Mouse (Mus musculus) left cerebral cortex, adult 8-10 months (tissue): ENCODE data around the gene Sigirr. TPM values are rescaled to one million over a fixed set of nuclear protein-coding genes. Genes with fewer than 3 reads are reported as not detected.

ENCODE experiments used
- DNase-seq, 2 experiments: peaks; one replicate each; pipeline ENCODE4 v3.0.0; 2022; ENCODE audit warnings: low spot score in 2 of 2
- total RNA-seq, 4 experiments: library from RNA; stranded (reverse); gene quantifications; 2 replicates each; pipeline ENCODE4 v1.2.4; 2022

Gene Sigirr
- total RNA-seq, result 1 to 10 TPM; 2.3 to 2.6 (median 2.5) TPM

GRCm38 (mm10) chr7:141099911-141100691 lies at the start of gene Sigirr:
Gene Sigirr (minus strand): TSS chr7:141100572.
- peak in 1 of 2 experiments; percentile 20 for DNase-seq

DNA sequence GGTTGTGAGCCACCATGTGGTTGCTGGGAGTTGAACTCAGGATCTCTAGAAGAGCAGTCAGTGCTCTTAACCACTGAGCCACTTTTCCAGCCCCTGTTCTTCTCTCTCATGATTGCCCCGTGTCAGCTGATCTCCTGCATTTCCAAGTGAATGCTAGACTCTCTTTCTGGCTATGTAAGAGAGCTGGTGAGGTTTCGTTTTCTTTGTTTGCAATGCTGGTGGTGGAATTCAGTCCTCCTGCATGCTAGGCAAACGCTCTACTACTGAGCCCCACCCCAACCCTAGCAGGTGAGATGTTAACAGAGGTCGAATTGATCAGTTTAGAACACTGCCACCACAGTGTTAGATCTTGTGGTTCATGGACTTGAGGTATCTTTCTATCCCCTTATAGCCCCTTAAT lies 48.3 kb upstream of the Sigirr start:
- no peak for DNase-seq

GRCm38 (mm10) chr7:141147044-141147443 lies 46.7 kb upstream of the Sigirr start:
- no peak for DNase-seq

GRCm38 (mm10) chr7:141146043-141146595 lies 45.7 kb upstream of the Sigirr start:
- DNase-seq, result no peak

DNA sequence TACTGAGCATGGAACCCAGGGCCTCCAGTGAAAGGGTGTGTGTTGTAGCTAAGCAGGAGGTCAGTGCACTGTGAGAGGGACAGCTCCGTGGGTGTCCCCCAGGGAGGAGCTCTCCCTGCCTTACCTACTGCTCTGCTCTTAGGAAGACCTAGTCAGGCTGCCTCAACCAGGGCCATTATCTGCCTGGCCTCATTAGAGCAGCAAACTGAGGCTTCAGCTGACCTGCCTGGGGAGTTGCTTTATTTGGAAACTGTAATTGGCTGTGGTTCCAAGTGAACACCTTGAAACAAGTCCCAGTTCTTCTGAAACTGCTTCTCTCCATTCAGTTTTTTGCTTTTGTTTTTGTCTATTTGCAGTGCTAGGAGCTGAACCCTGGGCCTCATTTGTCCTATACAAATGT lies 45.0 kb upstream of the Sigirr start:
- no peak for DNase-seq

- no peak for DNase-seq
Observed at GRCm38 (mm10) chr7:141144650-141145049, 44.3 kb upstream of the Sigirr start.

- DNase-seq, result no peak
Observed at GRCm38 (mm10) chr7:141143861-141144260, 43.5 kb upstream of the Sigirr start.

DNA sequence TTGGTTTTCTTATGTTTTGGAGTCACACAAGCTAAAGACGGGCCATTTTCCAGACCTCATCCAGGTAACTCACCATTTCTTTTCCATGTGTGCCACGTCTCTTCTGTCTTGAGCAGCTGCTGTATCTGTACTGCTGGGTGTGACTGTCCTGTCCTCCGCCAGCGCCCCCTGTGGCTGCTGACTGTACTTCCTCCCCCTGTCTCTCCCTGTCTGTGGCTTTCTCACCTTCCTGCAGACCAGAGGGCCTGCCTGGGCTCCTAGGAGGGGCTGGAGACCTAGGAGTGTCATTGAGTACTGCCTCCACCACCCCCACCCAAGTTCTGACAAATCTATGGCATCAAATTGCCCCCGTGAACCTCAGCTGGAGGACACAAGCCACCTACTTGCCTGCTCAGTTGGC lies 42.7 kb upstream of the Sigirr start:
- no peak for DNase-seq

GRCm38 (mm10) chr7:141141326-141141725 lies 41.0 kb upstream of the Sigirr start:
- DNase-seq, result no peak

GRCm38 (mm10) chr7:141131904-141132755 lies 31.8 kb upstream of the Sigirr start:
- no peak for DNase-seq

DNA sequence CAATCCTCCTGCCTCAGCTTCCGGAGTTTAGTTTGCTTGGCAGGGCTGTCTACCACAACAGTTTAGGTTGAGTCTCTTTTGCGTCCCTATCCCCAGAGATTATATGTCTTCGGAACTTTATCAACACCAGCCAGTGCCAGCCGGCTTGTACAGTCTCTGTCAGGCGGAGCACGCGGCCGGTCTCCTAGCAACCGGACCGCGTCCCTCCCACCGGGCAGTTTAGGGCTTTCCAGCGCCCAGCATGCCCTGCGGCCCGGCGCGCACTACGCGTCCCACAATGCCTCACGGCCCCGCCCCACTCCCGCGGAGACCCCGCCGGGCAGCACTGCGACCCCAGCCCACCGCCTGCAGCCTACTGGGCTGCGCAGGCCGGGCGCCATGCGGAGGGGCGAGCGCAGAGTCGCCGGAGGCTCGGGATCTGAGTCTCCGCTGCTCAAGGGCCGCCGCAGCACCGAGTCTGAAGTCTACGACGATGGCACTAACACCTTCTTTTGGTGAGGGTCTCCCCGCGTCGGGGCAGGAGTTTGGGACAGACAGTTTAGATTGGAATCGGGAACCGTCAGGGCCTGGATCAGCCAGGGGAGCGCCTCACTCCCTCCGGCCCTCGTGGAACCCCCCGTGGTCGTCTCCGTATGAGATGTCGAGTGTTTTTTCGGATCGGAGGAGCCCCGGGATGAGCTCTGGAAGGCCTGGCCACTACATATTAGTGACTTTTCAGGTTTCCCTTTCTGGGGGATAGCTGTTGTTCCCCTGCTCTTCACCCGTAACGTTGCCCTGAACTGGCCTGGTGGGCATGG lies 30.9 kb upstream of the Sigirr start:
- peak; percentile 73 to 92 for DNase-seq

DNA sequence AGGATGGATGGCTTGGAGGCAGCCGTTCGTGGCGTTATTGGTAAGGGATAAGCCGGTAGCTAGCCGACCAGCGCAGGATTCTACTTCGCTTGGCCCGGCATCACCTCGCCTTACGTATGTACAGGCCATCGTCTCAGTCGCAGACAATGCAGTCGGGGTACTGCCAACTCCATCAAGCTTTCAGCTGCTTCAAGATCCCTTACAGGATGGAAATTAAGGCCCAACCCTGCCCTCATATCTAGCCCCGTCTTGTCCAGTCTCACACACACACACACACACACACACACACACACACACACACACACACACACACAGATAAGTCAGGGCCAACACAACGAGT lies 23.1 kb upstream of the Sigirr start:
- DNase-seq, result no peak

DNA sequence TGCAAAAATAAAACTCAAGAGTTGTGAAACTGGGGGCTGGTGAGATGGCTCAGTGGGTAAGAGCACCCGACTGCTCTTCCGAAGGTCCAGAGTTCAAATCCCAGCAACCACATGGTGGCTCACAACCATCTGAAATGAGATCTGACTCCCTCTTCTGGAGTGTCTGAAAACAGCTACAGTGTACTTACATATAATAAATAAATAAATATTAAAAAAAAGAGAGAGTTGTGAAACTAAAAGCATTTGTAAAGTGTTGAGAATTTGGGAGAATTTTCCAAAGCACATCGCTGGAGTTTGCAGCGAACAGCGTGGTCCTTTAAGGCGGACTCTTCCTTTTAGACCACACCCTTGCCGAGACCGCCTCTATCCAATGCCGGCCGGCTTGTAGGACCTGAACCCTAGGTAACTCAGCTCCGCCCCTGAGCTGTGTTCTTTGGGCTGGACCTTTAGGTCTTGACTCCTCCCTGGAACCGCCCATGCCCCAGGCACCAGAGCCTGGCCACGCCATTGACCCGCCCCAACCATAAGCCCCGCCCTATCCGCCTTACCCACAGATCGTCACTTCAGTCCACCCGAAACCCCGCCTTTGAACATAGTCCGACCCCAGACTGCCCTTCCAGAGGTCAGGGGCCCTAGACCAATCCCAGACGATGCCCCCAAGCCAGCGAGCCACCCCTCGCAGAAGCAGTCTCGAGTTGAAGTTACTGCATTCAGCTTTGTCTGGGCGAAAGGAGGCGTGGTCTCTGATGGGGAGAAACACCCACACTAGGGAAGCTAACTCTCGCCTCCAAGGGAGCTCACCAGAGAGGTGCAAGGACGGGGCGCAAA lies 22.5 kb upstream of the Sigirr start:
- DNase-seq, result peak; percentile 71 to 92

GRCm38 (mm10) chr7:141122245-141122644 lies 21.9 kb upstream of the Sigirr start, which contains the start of gene Ptdss2:
Gene Ptdss2 (plus strand): TSS chr7:141122382.
- no peak for DNase-seq

DNA sequence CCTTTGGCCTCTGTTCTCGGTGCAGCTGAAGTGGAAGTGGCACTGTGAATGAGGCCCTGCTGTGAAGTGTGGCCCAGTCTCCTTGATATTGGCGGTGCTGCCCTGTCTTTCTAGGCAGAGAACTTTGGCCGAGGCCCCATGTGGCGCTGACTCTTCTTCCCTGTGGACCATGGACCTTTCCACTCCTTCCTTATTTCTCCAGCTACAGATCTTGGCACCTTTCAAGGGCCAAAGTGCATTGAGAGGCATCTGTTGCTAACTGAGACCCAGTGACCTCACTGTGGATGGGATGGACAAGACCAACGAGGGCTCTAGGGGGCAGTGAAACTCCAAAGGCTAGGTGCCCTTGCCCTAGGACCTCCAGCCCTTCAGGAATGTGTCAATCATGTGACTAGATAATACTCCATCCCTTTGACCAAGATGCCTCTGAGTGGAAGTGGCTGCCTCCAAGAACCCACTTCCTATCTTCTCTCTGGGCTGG lies 20.7 kb upstream of the Sigirr start:
- no peak for DNase-seq

GRCm38 (mm10) chr7:141120605-141121004 lies 20.2 kb upstream of the Sigirr start:
- DNase-seq, result no peak

DNA sequence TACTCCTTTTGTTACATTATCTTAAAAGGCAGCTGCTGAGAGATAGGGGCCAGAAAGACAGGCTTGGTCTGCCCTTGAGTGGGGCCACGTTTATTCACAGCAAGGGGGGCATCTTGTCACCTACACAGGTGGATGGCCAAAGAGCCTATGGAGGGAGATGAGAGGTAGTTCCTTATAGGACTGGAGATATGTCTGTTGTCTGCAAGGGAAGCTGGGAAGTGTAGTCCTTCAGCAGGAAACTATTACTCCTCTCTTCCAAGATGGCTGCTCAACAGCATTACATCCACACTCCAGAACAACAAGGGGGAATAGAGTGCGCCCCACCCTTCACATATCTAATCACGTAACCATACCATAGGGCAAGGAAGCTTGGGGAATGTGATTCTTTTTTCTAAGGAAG lies 19.1 kb upstream of the Sigirr start:
- no peak for DNase-seq

DNA sequence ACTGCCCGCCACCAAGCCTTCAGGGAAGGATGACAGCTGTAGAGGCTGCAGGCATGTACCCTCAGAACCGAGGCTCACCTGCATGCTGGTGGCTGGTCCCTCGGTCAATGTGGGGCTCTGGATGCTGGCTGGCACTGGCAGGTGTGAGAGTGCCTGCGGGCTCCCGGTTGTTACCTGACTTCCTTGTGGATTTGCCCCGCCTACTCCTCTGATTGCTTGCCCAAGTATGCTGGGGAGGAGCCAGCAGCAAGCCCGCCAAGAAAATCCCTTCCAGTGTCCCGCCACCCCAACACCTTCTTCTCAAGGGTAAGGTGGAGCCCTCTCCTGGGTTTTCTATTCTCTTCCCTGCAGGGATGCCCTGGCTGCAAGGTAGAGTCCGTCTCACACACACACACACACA lies 17.3 kb upstream of the Sigirr start, which contains the start of gene Ano9:
Ano9 (minus strand) TSS at position 171 of the 400 bp plus-strand sequence.
- no peak for DNase-seq

GRCm38 (mm10) chr7:141115874-141116273 lies 15.5 kb upstream of the Sigirr start:
- no peak for DNase-seq

GRCm38 (mm10) chr7:141103161-141103560 lies 2.8 kb upstream of the Sigirr start:
- no peak for DNase-seq
